Mouse (Mus musculus): ENCODE measurements at regions not wholly inside any gene's neighbourhood (a gene's known extent, or its start where the extent isn't known, plus 50 kb on each side); places are given as distances from the start of the nearest gene placed in this dataset.

DNA sequence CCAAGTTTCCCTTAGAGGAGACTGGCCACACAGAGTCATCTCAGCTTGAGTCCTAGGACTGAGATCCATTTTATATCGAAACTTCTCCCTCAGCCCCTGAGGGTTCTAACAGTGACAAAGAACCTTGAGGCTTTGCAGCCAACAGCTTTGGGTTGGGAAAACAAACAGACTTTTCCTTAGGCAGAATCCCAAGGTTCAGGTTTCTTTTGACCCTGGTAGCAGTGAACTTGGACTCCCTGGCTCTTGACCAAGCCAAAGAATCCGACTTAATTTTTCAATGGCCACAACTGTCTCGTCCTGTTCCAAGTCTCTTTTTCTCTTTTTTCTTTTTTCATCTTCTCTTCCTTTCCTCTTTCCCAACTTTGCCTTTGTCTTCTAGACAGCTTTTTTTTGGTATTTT lies 60.9 kb upstream of the Serpine2 start:
- TF ChIP-seq EP300 (IDR thresholded peaks at IDR 0.05; ENCODE audit: low read depth) = no peak
- no peak for TF ChIP-seq CTCF (IDR thresholded peaks at IDR 0.05; ENCODE audit: low read depth)
- no peak overlapping the region for H3K27ac ChIP-seq
- 60% methylated on average over 3 of the region's 3 CpGs for WGBS (ENCODE audit: insufficient replicate concordance)
- no peaks in the 10 kb centered on the region for H3K36me3 ChIP-seq (replicated peaks; ENCODE audit: control insufficient read depth, insufficient read depth, low read depth)
- no peak overlapping the region for H3K4me3 ChIP-seq (ENCODE audit: insufficient read depth in 1 of 2, low read depth in 2 of 2, low read length in 2 of 2)
- DNase-seq (ENCODE audit: low read depth in 3 of 3, low spot score in 3 of 3) (no peak), ATAC-seq (ENCODE audit: insufficient read depth) (no peak)
- H3K4me1 ChIP-seq (replicated peaks; ENCODE audit: control insufficient read depth in 2 of 2, insufficient read depth in 2 of 2, low read length in 1 of 2) = no peaks in the 10 kb centered on the region
- no peaks in the 10 kb centered on the region for H3K27me3 ChIP-seq (ENCODE audit: control insufficient read depth, insufficient read depth, low read length)
- no peak overlapping the region for H3K9ac ChIP-seq (replicated peaks)
- no peak overlapping the region for H3K4me2 ChIP-seq (ENCODE audit: low read depth)
- no peaks in the 10 kb centered on the region for H3K9me3 ChIP-seq (ENCODE audit: control insufficient read depth, low read length)

DNA sequence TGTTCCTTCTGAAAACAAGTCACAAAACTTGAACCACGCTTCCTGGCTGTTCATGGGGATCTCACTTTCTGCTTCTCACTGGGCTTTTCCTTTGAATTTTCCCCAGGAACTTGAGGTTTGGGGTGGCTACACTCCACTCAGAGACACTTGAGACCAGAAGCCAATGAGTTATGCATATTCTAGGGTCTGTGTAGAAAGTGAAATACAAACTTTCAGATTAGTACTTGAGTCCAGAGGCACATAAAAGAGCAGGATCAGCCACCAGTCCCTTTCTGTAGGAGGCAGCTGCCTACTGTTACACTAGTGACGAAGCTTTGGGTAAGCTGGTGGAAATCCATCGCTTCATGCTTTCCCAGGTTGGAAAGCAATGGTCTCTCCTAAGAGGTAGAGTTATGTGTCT lies 60.4 kb upstream of the Serpine2 start:
- no peak for ATAC-seq (ENCODE audit: insufficient read depth)
- 55% methylated on average over 3 of the region's 3 CpGs for WGBS (ENCODE audit: insufficient replicate concordance)
- Histone ChIP-seq H3K36me3 (replicated peaks; ENCODE audit: control insufficient read depth, insufficient read depth, low read depth) (no peaks in the 10 kb centered on the region), H3K9ac (replicated peaks) (no peak overlapping the region), H3K4me2 (ENCODE audit: low read depth) (no peak overlapping the region), H3K27me3 (ENCODE audit: control insufficient read depth, insufficient read depth, low read length) (no peaks in the 10 kb centered on the region), H3K4me1 (replicated peaks; ENCODE audit: control insufficient read depth in 2 of 2, insufficient read depth in 2 of 2, low read length in 1 of 2) (no peaks in the 10 kb centered on the region), H3K27ac (no peak overlapping the region), H3K4me3 (ENCODE audit: insufficient read depth in 1 of 2, low read depth in 2 of 2, low read length in 2 of 2) (no peak overlapping the region), H3K9me3 (ENCODE audit: control insufficient read depth, low read length) (no peaks in the 10 kb centered on the region)
- no peak for TF ChIP-seq CTCF (IDR thresholded peaks at IDR 0.05; ENCODE audit: low read depth)
- no peak for TF ChIP-seq EP300 (IDR thresholded peaks at IDR 0.05; ENCODE audit: low read depth)
- DNase-seq (ENCODE audit: low read depth in 3 of 3, low spot score in 3 of 3) = no peak

DNA sequence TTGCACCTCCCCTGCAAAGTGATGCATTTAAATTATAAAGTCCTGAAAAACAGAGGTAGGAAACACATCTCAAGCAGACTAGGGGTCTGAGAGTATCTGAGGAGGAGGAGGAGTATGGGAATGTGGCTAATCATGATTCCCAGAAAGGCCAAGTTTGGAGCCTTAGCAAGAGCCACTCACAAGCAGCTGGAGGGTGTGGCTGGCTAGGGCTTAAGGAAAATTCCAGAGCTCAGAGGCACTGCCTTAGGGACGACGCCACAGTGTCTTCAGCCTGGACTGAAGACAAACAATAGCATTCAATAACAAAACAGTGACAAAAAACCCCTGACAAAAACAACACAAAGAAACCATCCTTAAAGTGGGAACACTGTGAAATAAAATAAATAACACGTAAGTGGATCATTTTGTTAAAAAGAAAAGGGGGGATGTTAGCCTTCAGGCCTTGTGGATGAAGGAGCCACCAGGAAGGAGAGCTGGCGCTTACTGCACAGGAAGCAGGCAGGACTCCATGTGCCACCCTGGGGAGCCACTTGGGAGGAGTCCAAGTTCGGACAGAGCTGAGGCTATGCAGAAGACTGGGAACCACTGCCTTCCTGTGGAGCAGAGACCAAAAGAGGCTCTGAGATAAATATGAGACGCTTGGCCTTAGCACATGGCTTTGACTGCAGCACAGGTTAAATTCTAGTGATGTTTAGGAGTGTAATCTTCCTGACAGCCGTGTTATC lies 56.6 kb upstream of the Serpine2 start:
- TF ChIP-seq CTCF (IDR thresholded peaks at IDR 0.05; ENCODE audit: low read depth) (no peak), EP300 (IDR thresholded peaks at IDR 0.05; ENCODE audit: low read depth) (no peak)
- DNase-seq (ENCODE audit: low read depth in 3 of 3, low spot score in 3 of 3) (no peak), ATAC-seq (ENCODE audit: insufficient read depth) (no peak)
- H3K36me3 ChIP-seq (replicated peaks; ENCODE audit: control insufficient read depth, insufficient read depth, low read depth) = no peaks in the 10 kb centered on the region
- H3K27me3 ChIP-seq (ENCODE audit: control insufficient read depth, insufficient read depth, low read length) = no peaks in the 10 kb centered on the region
- no peak overlapping the region for H3K4me3 ChIP-seq (ENCODE audit: insufficient read depth in 1 of 2, low read depth in 2 of 2, low read length in 2 of 2)
- no peak overlapping the region for H3K4me2 ChIP-seq (ENCODE audit: low read depth)
- WGBS (ENCODE audit: insufficient replicate concordance) = 56% methylated on average over 7 of the region's 7 CpGs
- no peak overlapping the region for H3K9ac ChIP-seq (replicated peaks)
- no peaks in the 10 kb centered on the region for H3K4me1 ChIP-seq (replicated peaks; ENCODE audit: control insufficient read depth in 2 of 2, insufficient read depth in 2 of 2, low read length in 1 of 2)
- H3K9me3 ChIP-seq (ENCODE audit: control insufficient read depth, low read length) = no peaks in the 10 kb centered on the region
- no peak overlapping the region for H3K27ac ChIP-seq

All from liver, embryonic 14.5 days (tissue).